Mouse (Mus musculus) limb, embryonic 11.5 days (tissue): Measurements from ENCODE around the gene Dnm1. TPM values are rescaled to one million over a fixed set of nuclear protein-coding genes. Genes with fewer than 3 reads are reported as not detected.
"Not testable (repeated sequence)": the region's sequence is repeated elsewhere in the genome, so short reads cannot be mapped to it uniquely, and the experiment has no call there.

Source experiments
- ATAC-seq: fragments of 200-750 bp; cut with Nextera tagmentation; 2 replicates; pipeline ENCODE4 v1.8.0; 2017; ENCODE audit warnings: low read depth; ENCODE audit not compliant: insufficient number of reproducible peaks, low FRiP score, low TSS enrichment
- DNase-seq: peaks from one replicate; pipeline ENCODE4 v3.0.0-alpha.2; 2015; ENCODE audit warnings: low spot score
- H3K27ac ChIP-seq: fragments of 300-500 bp; sonication (generic); replicated peaks from 2 replicates; pipeline ENCODE4 v1.5.1; 2014; ENCODE audit warnings: low read depth, mild to moderate bottlenecking, low read length
- H3K27me3 ChIP-seq: fragments of 300-500 bp; sonication (generic); 2 replicates; pipeline ENCODE4 v1.6.1; 2014; ENCODE audit warnings: mild to moderate bottlenecking, low read length, mixed read lengths; ENCODE audit not compliant: control insufficient read depth, insufficient read depth
- H3K36me3 ChIP-seq: fragments of 300-500 bp; sonication (generic); 2 replicates; pipeline ENCODE4 v1.6.1; 2014; ENCODE audit warnings: mild to moderate bottlenecking, low read length, moderate library complexity, mixed read lengths; ENCODE audit not compliant: control insufficient read depth, insufficient read depth
- H3K4me1 ChIP-seq: fragments of 300-500 bp; sonication (generic); 2 replicates; pipeline ENCODE4 v1.6.1; 2014; ENCODE audit warnings: low read length, mixed read lengths; ENCODE audit not compliant: control insufficient read depth, insufficient read depth
- H3K4me2 ChIP-seq: fragments of 300-500 bp; sonication (generic); 2 replicates; pipeline ENCODE4 v1.6.1; 2014; ENCODE audit warnings: low read depth, mild to moderate bottlenecking, moderate library complexity; ENCODE audit not compliant: severe bottlenecking
- H3K4me3 ChIP-seq: fragments of 300-500 bp; sonication (generic); 2 replicates; pipeline ENCODE4 v1.5.1; 2014; ENCODE audit warnings: low read depth, low read length
- H3K9ac ChIP-seq: fragments of 300-500 bp; sonication (generic); 2 replicates; pipeline ENCODE4 v1.6.1; 2014; ENCODE audit warnings: mild to moderate bottlenecking, low read length
- H3K9me3 ChIP-seq: fragments of 300-500 bp; sonication (generic); 2 replicates; pipeline ENCODE4 v1.6.1; 2016; ENCODE audit warnings: low read length; ENCODE audit not compliant: control insufficient read depth
- WGBS: fragments of 180-500 bp; shearing (Covaris S2); extraction: QIAGEN DNeasy Blood & Tissue Kit; methylation state at CpG from one replicate; pipeline ENCODE4 v1.1.7; 2014; 5-methylcytosine and 5-hydroxymethylcytosine counted together
- polyA plus RNA-seq: library from polyadenylated mRNA; unstranded; fragments of >200 nt; fragmentation: Nextera tagmentation; extraction: Ambion mirVana; gene quantifications from 2 replicates; pipeline ENCODE4 v1.2.1, GENCODE M21; 2014

Dnm1 gene
- polyA plus RNA-seq, 1 experiment from 2014 or later, result 36.1 TPM

GRCm38 (mm10) chr2:32307941-32308760 lies 45.0 kb downstream of the Dnm1 start:
- H3K9me3 ChIP-seq, result no peaks in the 10 kb centered on the region
- no peak overlapping the region for H3K4me2 ChIP-seq
- WGBS, result 57% methylated on average over 8 of the region's 8 CpGs
- H3K27ac ChIP-seq, result no peak overlapping the region
- H3K4me3 ChIP-seq, result no peak overlapping the region
- ATAC-seq, result no peak
- no peak overlapping the region for H3K9ac ChIP-seq
- peaks cover 25% of the 10 kb centered on the region for H3K4me1 ChIP-seq
- DNase-seq, result peak; percentile 82
- no peaks in the 10 kb centered on the region for H3K27me3 ChIP-seq
- peaks cover 27% of the 10 kb centered on the region for H3K36me3 ChIP-seq

GRCm38 (mm10) chr2:32307247-32307798 lies 45.8 kb downstream of the Dnm1 start:
- ATAC-seq (no peak), DNase-seq (no peak)
- H3K9me3 ChIP-seq, result no peaks in the 10 kb centered on the region
- 88% methylated on average over 6 of the region's 6 CpGs for WGBS
- H3K27me3 ChIP-seq, result no peaks in the 10 kb centered on the region
- no peak overlapping the region for H3K4me3 ChIP-seq
- H3K4me2 ChIP-seq, result no peak overlapping the region
- peaks cover 27% of the 10 kb centered on the region for H3K36me3 ChIP-seq
- H3K27ac ChIP-seq, result no peak overlapping the region
- peaks cover 23% of the 10 kb centered on the region for H3K4me1 ChIP-seq
- H3K9ac ChIP-seq, result no peak overlapping the region

- no peaks in the 10 kb centered on the region for H3K9me3 ChIP-seq
- DNase-seq (no peak), ATAC-seq (no peak)
- H3K4me2 ChIP-seq, result no peak overlapping the region
- peak overlapping the region; percentile 34; the same call in 1 of the 2 replicates for H3K9ac ChIP-seq
- 90% methylated on average over 9 of the region's 9 CpGs for WGBS
- no peak overlapping the region for H3K4me3 ChIP-seq
- H3K27me3 ChIP-seq, result no peaks in the 10 kb centered on the region
- H3K27ac ChIP-seq, result no peak overlapping the region
- H3K36me3 ChIP-seq, result peaks cover 27% of the 10 kb centered on the region
- peaks cover 17% of the 10 kb centered on the region for H3K4me1 ChIP-seq
These were observed 47.0 kb downstream of the Dnm1 start for GRCm38 (mm10) chr2:32306176-32306575.

- Histone ChIP-seq H3K36me3 (peaks cover 27% of the 10 kb centered on the region), H3K9me3 (no peaks in the 10 kb centered on the region), H3K9ac (peak overlapping the region; percentile 34), H3K4me3 (no peak overlapping the region), H3K4me2 (no peak overlapping the region), H3K27me3 (no peaks in the 10 kb centered on the region), H3K27ac (no peak overlapping the region; the same call in 1 of the 2 replicates), H3K4me1 (peaks cover 13% of the 10 kb centered on the region)
- WGBS, result 92% methylated on average over 5 of the region's 5 CpGs
- DNase-seq (no peak), ATAC-seq (no peak)
These were observed 47.5 kb downstream of the Dnm1 start for GRCm38 (mm10) chr2:32305668-32306067.

GRCm38 (mm10) chr2:32304145-32304832 lies 48.8 kb downstream of the Dnm1 start:
- ATAC-seq (0 out of 2 replicates have a peak, but pooled peaks have one; percentile 38), DNase-seq (peak; percentile 91)
- Histone ChIP-seq H3K27ac (no peak overlapping the region), H3K27me3 (no peaks in the 10 kb centered on the region), H3K9me3 (no peaks in the 10 kb centered on the region), H3K36me3 (peaks cover 24% of the 10 kb centered on the region), H3K4me3 (no peak overlapping the region), H3K4me1 (peaks cover 3% of the 10 kb centered on the region; the same call in 1 of the 2 replicates), H3K4me2 (no peak overlapping the region), H3K9ac (no peak overlapping the region)
- 48% methylated on average over 8 of the region's 8 CpGs for WGBS

GRCm38 (mm10) chr2:32302952-32303351 lies 50.2 kb downstream of the Dnm1 start:
- no peaks in the 10 kb centered on the region for H3K27me3 ChIP-seq
- H3K9me3 ChIP-seq, result no peaks in the 10 kb centered on the region
- H3K4me1 ChIP-seq, result no peaks in the 10 kb centered on the region; the same call in 1 of the 2 replicates
- H3K9ac ChIP-seq, result no peak overlapping the region
- ATAC-seq (no peak), DNase-seq (no peak)
- 89% methylated on average over 10 of the region's 10 CpGs for WGBS
- no peak overlapping the region for H3K27ac ChIP-seq
- H3K36me3 ChIP-seq, result peaks cover 33% of the 10 kb centered on the region
- no peak overlapping the region for H3K4me2 ChIP-seq
- H3K4me3 ChIP-seq, result no peak overlapping the region

GRCm38 (mm10) chr2:32299469-32299868 lies 53.7 kb downstream of the Dnm1 start:
- no peak overlapping the region for H3K9ac ChIP-seq
- 97% methylated on average over 4 of the region's 4 CpGs for WGBS
- H3K27me3 ChIP-seq, result no peaks in the 10 kb centered on the region
- H3K36me3 ChIP-seq, result peaks cover 19% of the 10 kb centered on the region
- H3K9me3 ChIP-seq, result no peaks in the 10 kb centered on the region
- H3K4me3 ChIP-seq, result 0 out of 2 replicates have a peak overlapping the region, but pooled peaks have one; percentile 3
- DNase-seq (no peak), ATAC-seq (no peak)
- no peak overlapping the region for H3K4me2 ChIP-seq
- H3K27ac ChIP-seq, result no peak overlapping the region
- no peaks in the 10 kb centered on the region for H3K4me1 ChIP-seq

- not testable (repeated sequence) for DNase-seq, H3K4me3 ChIP-seq, H3K4me1 ChIP-seq, H3K27me3 ChIP-seq, H3K9ac ChIP-seq, ATAC-seq, H3K9me3 ChIP-seq, H3K27ac ChIP-seq, H3K4me2 ChIP-seq
- 95% methylated on average over 2 of the region's 2 CpGs for WGBS
- peaks cover 18% of the 10 kb centered on the region for H3K36me3 ChIP-seq
These were observed 57.3 kb downstream of the Dnm1 start for GRCm38 (mm10) chr2:32295842-32296241.
